Mouse (Mus musculus) limb, embryonic 14.5 days (tissue): ENCODE results near the gene Cfap298. TPM values are rescaled to one million over a fixed set of nuclear protein-coding genes. Genes with fewer than 3 reads are reported as not detected.

Experiments
- ATAC-seq: fragments of 200-750 bp; cut with Nextera tagmentation; 2 replicates; pipeline ENCODE4 v1.8.0; 2017; ENCODE audit warnings: low read depth, moderate number of reproducible peaks, moderate TSS enrichment; ENCODE audit not compliant: low FRiP score
- DNase-seq: peaks from one replicate; pipeline ENCODE4 v3.0.0-alpha.2; 2015; ENCODE audit warnings: low spot score
- H3K27ac ChIP-seq: fragments of 300-500 bp; sonication (generic); replicated peaks from 2 replicates; pipeline ENCODE4 v1.5.1; 2014; ENCODE audit warnings: low read depth, mild to moderate bottlenecking, low read length, moderate library complexity, mixed read lengths
- H3K27me3 ChIP-seq: fragments of 300-500 bp; sonication (generic); 2 replicates; pipeline ENCODE4 v1.6.1; 2014; ENCODE audit warnings: low read length, mixed read lengths; ENCODE audit not compliant: control insufficient read depth, insufficient read depth
- H3K36me3 ChIP-seq: fragments of 300-500 bp; sonication (generic); 2 replicates; pipeline ENCODE4 v1.6.1; 2014; ENCODE audit warnings: mild to moderate bottlenecking, low read length, moderate library complexity, mixed read lengths; ENCODE audit not compliant: control insufficient read depth, insufficient read depth
- H3K4me1 ChIP-seq: fragments of 300-500 bp; sonication (generic); 2 replicates; pipeline ENCODE4 v1.6.1; 2014; ENCODE audit warnings: antibody characterized with exemption, low read length, mixed read lengths; ENCODE audit not compliant: control insufficient read depth, insufficient read depth
- H3K4me2 ChIP-seq: fragments of 300-500 bp; sonication (generic); replicated peaks from 2 replicates; pipeline ENCODE4 v1.6.1; 2014; ENCODE audit warnings: low read depth, mild to moderate bottlenecking, low read length, moderate library complexity; ENCODE audit not compliant: severe bottlenecking
- H3K4me3 ChIP-seq: fragments of 300-500 bp; sonication (generic); replicated peaks from 2 replicates; pipeline ENCODE4 v1.5.1; 2014; ENCODE audit warnings: low read length
- H3K9ac ChIP-seq: fragments of 300-500 bp; sonication (generic); 2 replicates; pipeline ENCODE4 v1.6.1; 2014; ENCODE audit warnings: mild to moderate bottlenecking, low read depth, low read length, moderate library complexity; ENCODE audit not compliant: severe bottlenecking
- H3K9me3 ChIP-seq: fragments of 300-500 bp; sonication (generic); 2 replicates; pipeline ENCODE4 v1.6.1; 2016; ENCODE audit warnings: low read length; ENCODE audit not compliant: control insufficient read depth
- POLR2A ChIP-seq: fragments of 200-500 bp; IDR thresholded peaks from 2 replicates; pipeline ENCODE4 v1.8.0; 2012; ENCODE audit warnings: inconsistent platforms, mild to moderate bottlenecking, moderate library complexity, borderline replicate concordance; ENCODE audit not compliant: insufficient read depth, insufficient read length; ENCODE audit errors: extremely low read depth
- WGBS: fragments of 180-500 bp; shearing (Covaris S2); extraction: QIAGEN DNeasy Blood & Tissue Kit; methylation state at CpG from one replicate; pipeline ENCODE4 v1.1.7; 2014; 5-methylcytosine and 5-hydroxymethylcytosine counted together
- microRNA-seq: library from miRNA; unstranded; fragments of <30 nt; microRNA quantifications from one replicate; pipeline ENCODE4, GENCODE M21; 2016
- polyA plus RNA-seq, 2 experiments: library from polyadenylated mRNA; depleted of rRNA in 1 of 2; stranded (reverse) in 1 of 2; unstranded in 1 of 2; fragments of >200 nt; fragmentation: Nextera tagmentation in 1 of 2; extraction: Ambion mirVana in 1 of 2; gene quantifications; 2 replicates each; pipeline versions ENCODE4 v1.2.1 to v1.2.3; 2012 to 2014

Gene Cfap298
- polyA plus RNA-seq, 2 experiments: 17.0 to 30.7 TPM

DNA sequence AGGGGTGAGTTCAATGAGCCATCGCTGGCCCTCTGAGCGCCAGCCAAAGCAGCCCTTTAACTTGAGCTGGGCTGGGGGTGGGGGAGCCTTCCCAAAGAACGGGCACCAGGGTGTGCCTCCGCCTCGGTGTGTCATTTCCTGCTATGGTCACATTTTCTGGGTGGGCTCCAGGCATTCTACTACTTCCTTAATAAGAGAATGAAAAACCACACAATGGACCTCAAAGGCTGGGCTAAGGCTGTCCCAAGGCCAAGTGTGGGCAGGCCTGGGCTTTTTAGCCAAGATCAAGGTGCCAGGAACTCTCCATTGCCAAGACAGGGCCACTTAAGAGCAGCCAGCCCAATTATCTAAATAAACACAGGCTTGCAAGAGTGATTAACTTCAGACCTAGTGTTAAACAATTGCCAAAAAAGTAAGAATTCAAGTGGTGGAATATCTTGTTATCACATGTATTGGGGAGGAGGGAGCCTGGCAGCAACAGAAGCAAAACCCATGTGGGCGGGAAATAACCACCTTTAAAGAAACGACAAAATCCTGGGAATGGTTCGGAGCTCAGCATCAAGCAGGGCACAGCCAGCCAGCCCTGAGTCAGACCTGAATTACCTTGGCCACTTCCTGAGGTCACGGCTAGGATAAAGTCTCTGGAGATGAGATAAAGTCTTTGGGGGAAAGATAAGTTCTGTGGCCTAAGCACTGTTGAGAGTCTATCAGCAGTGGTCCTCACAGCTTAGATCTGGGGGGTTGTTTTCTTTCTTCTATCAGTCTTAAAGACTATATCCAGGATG, 48.9 kb downstream of the Cfap298 start:
- Histone ChIP-seq H3K9me3 (no peaks in the 10 kb centered on the region), H3K27ac (no peak overlapping the region; the same call in 1 of the 2 replicates), H3K4me1 (peaks cover 26% of the 10 kb centered on the region), H3K4me3 (no peak overlapping the region), H3K4me2 (no peak overlapping the region), H3K9ac (no peak overlapping the region), H3K36me3 (no peaks in the 10 kb centered on the region), H3K27me3 (no peaks in the 10 kb centered on the region)
- DNase-seq: peak; percentile 66
- WGBS: 62% methylated on average over 9 of the region's 9 CpGs
- ATAC-seq: 0 out of 2 replicates have a peak, but pooled peaks have one; percentile 15
- no peak for TF ChIP-seq POLR2A

DNA sequence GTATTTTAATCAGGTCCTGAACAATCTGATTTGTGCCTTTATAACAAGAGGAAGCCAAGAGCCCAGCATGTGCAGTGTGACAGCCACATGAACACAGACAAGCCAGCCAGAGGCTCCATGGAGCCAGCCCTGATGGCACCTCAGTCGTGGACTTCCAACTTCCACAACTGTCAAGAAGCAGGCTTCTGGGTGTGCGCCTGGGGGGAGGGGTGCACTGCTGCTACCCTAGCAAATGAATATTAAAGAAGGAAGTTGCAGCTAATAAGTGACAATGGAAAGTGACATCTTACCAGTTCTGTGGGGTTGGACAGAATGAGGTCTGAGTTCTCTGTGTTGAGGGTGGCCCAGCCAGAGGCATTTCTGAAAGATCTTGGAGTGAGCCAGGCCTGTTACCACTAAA, 49.6 kb downstream of the Cfap298 start:
- no peaks in the 10 kb centered on the region for H3K9me3 ChIP-seq
- no peaks in the 10 kb centered on the region for H3K27me3 ChIP-seq
- H3K4me2 ChIP-seq: no peak overlapping the region
- no peaks in the 10 kb centered on the region for H3K36me3 ChIP-seq
- no peak for DNase-seq
- no peak overlapping the region for H3K4me3 ChIP-seq
- TF ChIP-seq POLR2A: no peak
- no peak for ATAC-seq
- H3K27ac ChIP-seq: no peak overlapping the region
- peaks cover 26% of the 10 kb centered on the region for H3K4me1 ChIP-seq
- WGBS: 86% methylated on average over 2 of the region's 2 CpGs
- H3K9ac ChIP-seq: no peak overlapping the region

DNA sequence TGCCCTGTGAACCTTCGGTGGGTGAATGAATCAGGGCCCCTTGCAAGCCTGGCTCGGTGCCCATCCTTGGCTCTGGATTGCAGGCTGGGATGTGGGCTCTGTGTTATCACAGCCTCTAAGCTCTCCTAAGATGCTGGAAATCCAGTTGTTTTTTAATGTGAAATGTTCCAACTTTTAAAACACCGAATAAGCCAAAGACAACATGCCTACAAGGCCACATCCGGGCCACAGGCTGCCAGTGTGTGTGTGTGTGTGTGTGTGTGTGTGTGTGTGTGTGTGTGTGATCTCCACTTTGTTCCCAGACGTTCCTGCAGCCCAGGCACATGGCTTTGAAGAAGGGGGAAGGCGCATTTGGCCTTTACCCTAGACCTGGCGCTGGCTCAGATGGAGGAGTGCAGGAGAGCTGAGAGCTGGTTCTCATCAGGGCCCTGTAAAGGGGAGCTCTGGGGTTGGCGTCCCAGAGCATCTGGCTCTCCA, 52.4 kb downstream of the Cfap298 start:
- no peak overlapping the region for H3K9ac ChIP-seq
- ATAC-seq: peak; percentile 74
- H3K4me1 ChIP-seq: peaks cover 26% of the 10 kb centered on the region
- TF ChIP-seq POLR2A: no peak
- no peak overlapping the region for H3K4me2 ChIP-seq
- no peak overlapping the region for H3K4me3 ChIP-seq
- peak; percentile 65 for DNase-seq
- WGBS: 39% methylated on average over 8 of the region's 8 CpGs
- H3K9me3 ChIP-seq: no peaks in the 10 kb centered on the region
- no peaks in the 10 kb centered on the region for H3K36me3 ChIP-seq
- peak overlapping the region; percentile 65 for H3K27ac ChIP-seq
- H3K27me3 ChIP-seq: no peaks in the 10 kb centered on the region

DNA sequence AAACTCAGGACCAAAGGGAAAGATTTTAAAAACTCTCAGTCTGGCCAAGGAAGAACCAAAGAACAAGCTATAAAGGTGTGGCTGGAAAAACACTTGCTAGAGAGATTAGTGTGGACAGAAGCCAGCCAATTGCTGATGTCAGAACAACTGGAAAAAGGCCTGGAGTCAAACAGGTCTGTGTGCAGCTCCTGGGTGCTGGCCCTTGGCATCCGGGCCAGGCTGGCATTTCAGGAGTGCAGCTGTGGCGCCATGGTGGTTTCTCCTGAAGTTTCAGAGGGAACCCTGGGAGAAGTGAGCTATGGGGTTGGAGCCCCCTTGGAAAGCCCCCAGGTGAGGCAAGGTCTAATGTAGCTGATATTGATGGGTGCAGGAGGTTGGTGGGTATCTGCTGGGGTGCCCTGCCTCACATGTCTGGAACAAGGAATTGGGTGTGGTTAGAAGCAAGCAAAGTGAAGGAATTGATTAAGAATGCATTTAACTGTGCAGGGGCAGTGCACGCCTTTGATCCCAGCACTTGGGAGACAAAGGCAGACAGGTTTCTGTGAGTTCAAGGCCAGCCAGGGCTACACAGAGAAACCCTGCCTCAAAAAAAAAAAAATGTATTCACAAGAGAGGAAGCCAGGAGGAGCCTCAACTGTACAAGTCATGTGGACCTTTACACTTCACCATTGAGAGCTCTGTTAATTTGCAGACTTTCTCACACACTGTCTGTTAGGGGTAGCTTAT, 56.6 kb downstream of the Cfap298 start:
- no peak for ATAC-seq
- no peaks in the 10 kb centered on the region for H3K9me3 ChIP-seq
- H3K27me3 ChIP-seq: no peaks in the 10 kb centered on the region
- DNase-seq: no peak
- H3K4me3 ChIP-seq: no peak overlapping the region
- peaks cover 16% of the 10 kb centered on the region for H3K4me1 ChIP-seq
- H3K27ac ChIP-seq: no peak overlapping the region
- no peak overlapping the region for H3K9ac ChIP-seq
- WGBS: 79% methylated on average over 3 of the region's 3 CpGs
- H3K36me3 ChIP-seq: no peaks in the 10 kb centered on the region
- TF ChIP-seq POLR2A: no peak
- H3K4me2 ChIP-seq: no peak overlapping the region

Small RNA genes within 50 kb of the gene (microRNA-seq; reads per million reads assigned to microRNA genes)
- gene Gm22933: not detected

Other genes with a start within 250 kb of the Cfap298 start
- gene Mis18a, start 207.7 kb downstream of the Cfap298 start, polyA plus RNA-seq (2012; rRNA removed): 45.7 and 48.4 TPM in 2 replicates
- gene Mis18a, start 207.7 kb downstream of the Cfap298 start, polyA plus RNA-seq (2014; fragmentation: Nextera tagmentation; extraction: Ambion mirVana): 59.0 and 61.2 TPM in 2 replicates
- 0.13 and 0.28 TPM in 2 replicates for gene Mrap, start 196.9 kb downstream of the Cfap298 start, polyA plus RNA-seq (2012; rRNA removed)
- not detected in 2 replicates for gene Mrap, start 196.9 kb downstream of the Cfap298 start, polyA plus RNA-seq (2014; fragmentation: Nextera tagmentation; extraction: Ambion mirVana)
- 8.6 and 9.8 TPM in 2 replicates for gene Urb1, start 124.7 kb downstream of the Cfap298 start, polyA plus RNA-seq (2012; rRNA removed)
- 10.6 and 11.4 TPM in 2 replicates for gene Urb1, start 124.7 kb downstream of the Cfap298 start, polyA plus RNA-seq (2014; fragmentation: Nextera tagmentation; extraction: Ambion mirVana)
- gene Eva1c, start 108.4 kb downstream of the Cfap298 start, polyA plus RNA-seq (2012; rRNA removed): 1.4 and 1.8 TPM in 2 replicates
- 1.5 and 2.6 TPM in 2 replicates for gene Eva1c, start 108.4 kb downstream of the Cfap298 start, polyA plus RNA-seq (2014; fragmentation: Nextera tagmentation; extraction: Ambion mirVana)
- gene Synj1, start 76.2 kb upstream of the Cfap298 start, polyA plus RNA-seq (2012; rRNA removed): 19.2 and 23.9 TPM in 2 replicates
- gene Synj1, start 76.2 kb upstream of the Cfap298 start, polyA plus RNA-seq (2014; fragmentation: Nextera tagmentation; extraction: Ambion mirVana): 13.8 and 14.5 TPM in 2 replicates
- gene Paxbp1, start 109.4 kb upstream of the Cfap298 start, polyA plus RNA-seq (2012; rRNA removed): 117 and 132 TPM in 2 replicates
- 56.2 and 69.4 TPM in 2 replicates for gene Paxbp1, start 109.4 kb upstream of the Cfap298 start, polyA plus RNA-seq (2014; fragmentation: Nextera tagmentation; extraction: Ambion mirVana)
- 0.45 and 0.60 TPM in 2 replicates for gene 4932438H23Rik, start 160.0 kb upstream of the Cfap298 start, polyA plus RNA-seq (2012; rRNA removed)
- gene 4932438H23Rik, start 160.0 kb upstream of the Cfap298 start, polyA plus RNA-seq (2014; fragmentation: Nextera tagmentation; extraction: Ambion mirVana): 0.32 and 1.3 TPM in 2 replicates